Mouse (Mus musculus) limb, embryonic 10.5 days (tissue): ENCODE data around the gene Olfr1359. TPM values are rescaled to one million over a fixed set of nuclear protein-coding genes. Genes with fewer than 3 reads are reported as not detected.
"Not testable (repeated sequence)": the region's sequence is repeated elsewhere in the genome, so short reads cannot be mapped to it uniquely, and the experiment has no call there.

Experiments used
- DNase-seq: peaks from one replicate; pipeline ENCODE4 v3.0.0-alpha.2; 2017; ENCODE audit warnings: low spot score
- H3K27ac ChIP-seq: fragments of 300-500 bp; sonication (generic); 2 replicates; pipeline ENCODE4 v1.5.1; 2016; ENCODE audit warnings: mild to moderate bottlenecking
- H3K27me3 ChIP-seq: fragments of 300-500 bp; sonication (generic); 2 replicates; pipeline ENCODE4 v1.6.1; 2016; ENCODE audit warnings: low read depth, mild to moderate bottlenecking; ENCODE audit not compliant: poor library complexity, severe bottlenecking
- H3K36me3 ChIP-seq: fragments of 300-500 bp; sonication (generic); 2 replicates; pipeline ENCODE4 v1.6.1; 2016; ENCODE audit warnings: mild to moderate bottlenecking, moderate library complexity
- H3K4me1 ChIP-seq: fragments of 300-500 bp; sonication (generic); 2 replicates; pipeline ENCODE4 v1.6.1; 2016
- H3K4me3 ChIP-seq: fragments of 300-500 bp; sonication (generic); 2 replicates; pipeline ENCODE4 v1.5.1; 2016; ENCODE audit warnings: mild to moderate bottlenecking, moderate library complexity
- H3K9me3 ChIP-seq: fragments of 300-500 bp; sonication (generic); replicated peaks from 2 replicates; pipeline ENCODE4 v1.6.1; 2016; ENCODE audit warnings: mild to moderate bottlenecking
- WGBS: fragments of 180-500 bp; shearing (Covaris S2); methylation state at CpG from one replicate; pipeline ENCODE4 v1.1.7; 2016; 5-methylcytosine and 5-hydroxymethylcytosine counted together
- polyA plus RNA-seq: library from polyadenylated mRNA; unstranded; fragments of >200 nt; fragmentation: Nextera tagmentation; extraction: Ambion mirVana; gene quantifications from 2 replicates; pipeline ENCODE4 v1.2.1, GENCODE M21; 2016

Olfr1359 gene
- polyA plus RNA-seq, 1 experiment from 2014 or later, result not detected

GRCm38 (mm10) chr13:21717397-21718357 lies 19.8 kb downstream of the Olfr1359 start, which contains the start of gene Hist1h3h:
Gene Hist1h3h, plus strand, starts transcription at chr13:21717659.
- H3K9me3 ChIP-seq, H3K27me3 ChIP-seq, H3K36me3 ChIP-seq: not testable (repeated sequence)
- Histone ChIP-seq H3K4me1 (peaks cover 25% of the 10 kb centered on the region), H3K27ac (peak within 1 kb of the TSS; percentile 94), H3K4me3 (peak within 1 kb of the TSS; percentile 57)
- WGBS, result under 1% methylated on average over 28 of the region's 56 CpGs
- DNase-seq, result peak; percentile 85

GRCm38 (mm10) chr13:21718381-21719080 lies 20.6 kb downstream of the Olfr1359 start:
- WGBS, result 62% methylated on average over 4 of the region's 4 CpGs
- H3K9me3 ChIP-seq, result no peaks in the 10 kb centered on the region
- H3K27ac ChIP-seq, result peak overlapping the region; percentile 94
- peak; percentile 37 for DNase-seq
- peaks cover 32% of the 10 kb centered on the region for H3K4me1 ChIP-seq
- H3K27me3 ChIP-seq, result no peaks in the 10 kb centered on the region
- no peaks in the 10 kb centered on the region for H3K36me3 ChIP-seq
- H3K4me3 ChIP-seq, result peak overlapping the region; percentile 57

- 3% methylated on average over 24 of the region's 44 CpGs for WGBS
These were observed 23.3 kb downstream of the Olfr1359 start for GRCm38 (mm10) chr13:21721107-21721756.

GRCm38 (mm10) chr13:21721757-21722372 lies 24.0 kb downstream of the Olfr1359 start, which contains the start of gene Hist1h2bm:
Gene Hist1h2bm, plus strand, starts transcription at chr13:21722044.
- peak within 1 kb of the TSS; percentile 50 for H3K4me3 ChIP-seq
- peaks cover 26% of the 10 kb centered on the region for H3K4me1 ChIP-seq
- H3K27ac ChIP-seq, result peak within 1 kb of the TSS; percentile 94
- under 1% methylated on average over 37 of the region's 37 CpGs for WGBS
- DNase-seq, result peak; percentile 75
- not testable (repeated sequence) for H3K36me3 ChIP-seq, H3K27me3 ChIP-seq, H3K9me3 ChIP-seq

More at GRCm38 (mm10) chr13:21721107-21721756, 23.3 kb downstream of the Olfr1359 start:
- peaks cover 26% of the 10 kb centered on the region for H3K4me1 ChIP-seq
- not testable (repeated sequence) for H3K27me3 ChIP-seq, H3K36me3 ChIP-seq, H3K9me3 ChIP-seq
- H3K27ac ChIP-seq, result peak overlapping the region; percentile 94
- H3K4me3 ChIP-seq, result peak overlapping the region; percentile 50
- peak; percentile 42 for DNase-seq

- no peaks in the 10 kb centered on the region for H3K27me3 ChIP-seq
- H3K9me3 ChIP-seq, result no peaks in the 10 kb centered on the region
- H3K27ac ChIP-seq, result peak overlapping the region; percentile 94
- 3% methylated on average over 11 of the region's 11 CpGs for WGBS
- no peaks in the 10 kb centered on the region for H3K36me3 ChIP-seq
- peaks cover 26% of the 10 kb centered on the region for H3K4me1 ChIP-seq
- DNase-seq, result peak; percentile 64
- H3K4me3 ChIP-seq, result peak overlapping the region; percentile 50
These were observed 24.5 kb downstream of the Olfr1359 start for GRCm38 (mm10) chr13:21722373-21722925.

DNA sequence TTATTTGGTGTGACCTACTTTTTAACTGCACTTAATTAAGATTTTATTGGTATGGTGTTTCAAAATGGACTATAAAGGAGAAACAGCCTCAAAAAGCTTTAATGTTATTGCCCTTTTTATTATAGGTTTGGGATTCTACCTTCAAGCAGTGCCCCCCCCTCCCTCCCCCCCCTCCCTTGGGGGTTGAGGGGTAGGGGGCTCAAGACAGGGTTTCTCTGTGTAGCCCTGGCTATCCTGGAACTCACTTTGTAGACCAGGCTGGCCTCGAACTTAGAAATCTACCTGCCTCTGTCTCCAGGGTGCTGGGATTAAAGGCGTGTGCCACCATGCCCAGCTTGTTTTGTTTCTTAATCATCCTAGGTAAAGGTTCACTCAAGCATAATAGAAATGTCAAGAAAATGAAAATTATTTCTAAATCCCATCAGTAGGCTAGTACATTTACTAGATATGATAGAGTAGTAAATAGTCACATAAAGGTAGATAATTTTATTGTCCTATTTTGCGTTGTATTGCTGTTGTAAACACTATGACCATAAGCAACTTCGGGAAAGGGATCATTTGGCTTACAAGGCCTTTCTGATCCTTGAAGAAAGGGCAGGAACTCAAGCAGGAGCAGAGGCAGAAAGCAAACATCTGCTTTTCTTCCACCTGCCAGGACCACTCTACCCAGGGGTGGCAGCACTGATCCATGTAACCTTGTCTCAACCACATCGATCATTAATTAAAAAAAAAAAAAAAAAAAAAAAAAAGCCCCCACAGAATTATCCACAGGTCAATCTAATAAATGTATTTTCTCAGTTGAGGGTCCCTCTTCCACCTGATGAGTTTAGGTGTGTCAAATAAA lies 25.3 kb downstream of the Olfr1359 start:
- peaks cover 24% of the 10 kb centered on the region for H3K4me1 ChIP-seq
- H3K4me3 ChIP-seq, result peak overlapping the region; percentile 50
- no peaks in the 10 kb centered on the region for H3K9me3 ChIP-seq
- H3K27me3 ChIP-seq, result no peaks in the 10 kb centered on the region
- no peaks in the 10 kb centered on the region for H3K36me3 ChIP-seq
- WGBS, result 35% methylated on average over 5 of the region's 5 CpGs
- peak; percentile 44 for DNase-seq
- H3K27ac ChIP-seq, result peak overlapping the region; percentile 94

- H3K27ac ChIP-seq, result no peak overlapping the region
- H3K4me1 ChIP-seq, result peaks cover 3% of the 10 kb centered on the region; the same call in 1 of the 2 replicates
- H3K36me3 ChIP-seq, result no peaks in the 10 kb centered on the region
- no peaks in the 10 kb centered on the region for H3K9me3 ChIP-seq
- no peak overlapping the region for H3K4me3 ChIP-seq
- DNase-seq, result no peak
- WGBS, result 18% methylated on average over 11 of the region's 11 CpGs
- H3K27me3 ChIP-seq, result no peaks in the 10 kb centered on the region
These were observed 30.1 kb downstream of the Olfr1359 start for GRCm38 (mm10) chr13:21727948-21728572.

DNA sequence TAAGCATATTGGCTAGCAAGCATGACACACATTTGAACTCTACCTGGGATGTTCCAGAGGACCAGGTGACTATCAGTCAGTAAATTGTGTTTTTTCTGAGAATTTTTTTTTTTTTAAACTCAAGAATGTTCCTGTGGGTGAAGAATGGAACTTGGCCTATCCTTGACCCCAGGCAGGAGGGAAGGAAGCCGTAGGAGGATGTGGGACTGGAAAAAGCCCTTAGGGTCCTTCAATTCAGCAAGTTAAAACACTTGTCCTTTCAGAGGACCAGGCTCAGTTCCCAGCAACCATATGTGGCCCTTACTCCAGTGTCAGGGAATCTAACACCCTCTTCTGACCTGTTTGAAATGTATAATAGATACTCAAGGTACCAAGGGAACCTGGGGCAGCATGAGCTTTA lies 31.6 kb downstream of the Olfr1359 start:
- Histone ChIP-seq H3K9me3 (no peaks in the 10 kb centered on the region), H3K4me1 (peaks cover 13% of the 10 kb centered on the region), H3K4me3 (no peak overlapping the region), H3K36me3 (no peaks in the 10 kb centered on the region), H3K27me3 (no peaks in the 10 kb centered on the region), H3K27ac (0 out of 2 replicates have a peak overlapping the region, but pooled peaks have one; percentile 7)
- WGBS, result 64% methylated on average over 1 of the region's 1 CpGs
- DNase-seq, result no peak

- 58% methylated on average over 5 of the region's 5 CpGs for WGBS
- Histone ChIP-seq H3K4me3 (peak overlapping the region; percentile 60; the same call in 1 of the 2 replicates), H3K27me3 (no peaks in the 10 kb centered on the region), H3K4me1 (peaks cover 13% of the 10 kb centered on the region), H3K27ac (peak overlapping the region; percentile 98), H3K36me3 (no peaks in the 10 kb centered on the region), H3K9me3 (no peaks in the 10 kb centered on the region)
- peak; percentile 50 for DNase-seq
These were observed 35.6 kb downstream of the Olfr1359 start for GRCm38 (mm10) chr13:21733466-21733865.

DNA sequence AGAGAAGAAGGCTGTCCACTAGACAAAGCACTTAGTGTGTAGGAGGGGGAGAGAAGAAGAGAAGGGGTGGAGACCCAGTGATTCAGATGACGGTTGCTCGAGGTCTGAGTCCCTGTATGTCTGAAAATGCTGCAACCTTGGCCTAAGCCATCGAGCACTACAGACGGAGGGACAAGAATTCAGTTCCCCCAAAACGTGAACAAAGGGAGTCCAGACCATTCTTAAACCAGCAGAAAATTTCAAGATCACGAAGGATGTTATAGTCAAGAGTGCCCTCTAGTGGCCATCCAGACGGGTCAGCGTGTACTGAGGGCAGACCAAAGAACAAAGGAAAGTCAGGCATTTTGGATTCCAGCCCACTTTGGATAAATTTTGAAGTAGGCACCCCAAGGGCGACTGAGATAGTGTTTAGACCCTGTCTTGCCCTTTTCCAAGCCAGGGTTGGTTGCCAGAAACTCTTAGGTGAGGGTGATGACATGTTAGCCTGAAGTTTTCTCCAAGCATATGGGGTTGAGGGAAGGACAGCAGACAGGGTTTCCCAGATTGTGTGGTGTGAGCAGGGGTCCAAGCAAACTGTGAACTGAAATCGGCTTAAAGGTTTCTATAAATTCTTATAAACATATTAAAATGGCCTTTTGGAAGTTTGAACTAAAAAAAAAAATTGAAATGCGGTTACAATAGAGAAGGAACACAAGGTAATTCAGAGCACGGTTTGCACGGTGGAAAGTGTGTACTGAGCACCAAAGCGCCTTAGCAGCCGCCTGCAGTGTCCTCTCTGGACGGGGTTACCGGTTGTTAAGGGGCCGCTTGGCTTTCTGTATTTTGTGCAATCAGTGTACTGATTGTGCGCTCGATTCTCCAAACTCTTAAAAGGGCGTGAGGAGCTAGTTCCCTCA lies 36.3 kb downstream of the Olfr1359 start:
- Histone ChIP-seq H3K27me3 (no peaks in the 10 kb centered on the region), H3K36me3 (no peaks in the 10 kb centered on the region), H3K9me3 (no peaks in the 10 kb centered on the region), H3K4me3 (peak overlapping the region; percentile 60), H3K4me1 (peaks cover 13% of the 10 kb centered on the region), H3K27ac (peak overlapping the region; percentile 98)
- DNase-seq, result peak; percentile 83
- WGBS, result under 1% methylated on average over 21 of the region's 21 CpGs
